Mouse (Mus musculus) lung, postnatal 0 days (tissue): ENCODE results near the gene Cysrt1. TPM values are rescaled to one million over a fixed set of nuclear protein-coding genes. Genes with fewer than 3 reads are reported as not detected.
A peak's percentile ranks its signal among the peaks of the same experiment; 100 is the strongest.

ENCODE experiments used
- ATAC-seq: fragments of 200-750 bp; cut with Nextera tagmentation; 2 replicates; pipeline ENCODE4 v1.8.0; 2017; ENCODE audit warnings: moderate library complexity
- DNase-seq: peaks from one replicate; pipeline ENCODE4 v3.0.0-alpha.2; 2016; ENCODE audit warnings: low spot score
- H3K27ac ChIP-seq: fragments of 300-500 bp; sonication (generic); 2 replicates; pipeline ENCODE4 v1.5.1; 2014; ENCODE audit warnings: antibody characterized with exemption, mild to moderate bottlenecking, low read length, mixed read lengths
- H3K27me3 ChIP-seq: fragments of 300-500 bp; sonication (generic); replicated peaks from 2 replicates; pipeline ENCODE4 v1.6.1; 2014; ENCODE audit warnings: low read length, mixed read lengths; ENCODE audit not compliant: insufficient read depth
- H3K36me3 ChIP-seq: fragments of 300-500 bp; sonication (generic); 2 replicates; pipeline ENCODE4 v1.6.1; 2014; ENCODE audit warnings: low read length, mixed read lengths; ENCODE audit not compliant: insufficient read depth
- H3K4me1 ChIP-seq: fragments of 300-500 bp; sonication (generic); 2 replicates; pipeline ENCODE4 v1.6.1; 2014; ENCODE audit warnings: antibody characterized with exemption, low read depth, low read length, mixed read lengths; ENCODE audit not compliant: insufficient read depth
- H3K4me2 ChIP-seq: fragments of 300-500 bp; sonication (generic); replicated peaks from 2 replicates; pipeline ENCODE4 v1.6.1; 2014; ENCODE audit warnings: low read depth, mild to moderate bottlenecking, low read length, moderate library complexity, mixed read lengths
- H3K4me3 ChIP-seq: fragments of 300-500 bp; sonication (generic); 2 replicates; pipeline ENCODE4 v1.5.1; 2014; ENCODE audit warnings: low read depth, low read length
- H3K9ac ChIP-seq: fragments of 300-500 bp; sonication (generic); replicated peaks from 2 replicates; pipeline ENCODE4 v1.6.1; 2014; ENCODE audit warnings: low read depth, mild to moderate bottlenecking
- H3K9me3 ChIP-seq: fragments of 300-500 bp; sonication (generic); 2 replicates; pipeline ENCODE4 v1.6.1; 2016; ENCODE audit warnings: low read length, mixed read lengths
- CTCF ChIP-seq: IDR thresholded peaks from 2 replicates; pipeline ENCODE4 v1.5.1; 2016; ENCODE audit warnings: antibody characterized with exemption, mild to moderate bottlenecking
- EP300 ChIP-seq: IDR thresholded peaks from 2 replicates; pipeline ENCODE4 v1.6.1; 2016; ENCODE audit warnings: antibody characterized with exemption, mild to moderate bottlenecking, control low read depth
- WGBS: fragments of 180-500 bp; shearing (Covaris S2); extraction: QIAGEN DNeasy Blood & Tissue Kit; methylation state at CpG from one replicate; pipeline ENCODE4 v1.1.7; 2014; 5-methylcytosine and 5-hydroxymethylcytosine counted together
- polyA plus RNA-seq: library from polyadenylated mRNA; unstranded; fragments of >200 nt; fragmentation: Nextera tagmentation; extraction: Ambion mirVana; gene quantifications from 2 replicates; pipeline ENCODE4 v1.2.1, GENCODE M21; 2015

Cysrt1 gene
- polyA plus RNA-seq, 1 experiment from 2014 or later = 0.85 TPM

DNA sequence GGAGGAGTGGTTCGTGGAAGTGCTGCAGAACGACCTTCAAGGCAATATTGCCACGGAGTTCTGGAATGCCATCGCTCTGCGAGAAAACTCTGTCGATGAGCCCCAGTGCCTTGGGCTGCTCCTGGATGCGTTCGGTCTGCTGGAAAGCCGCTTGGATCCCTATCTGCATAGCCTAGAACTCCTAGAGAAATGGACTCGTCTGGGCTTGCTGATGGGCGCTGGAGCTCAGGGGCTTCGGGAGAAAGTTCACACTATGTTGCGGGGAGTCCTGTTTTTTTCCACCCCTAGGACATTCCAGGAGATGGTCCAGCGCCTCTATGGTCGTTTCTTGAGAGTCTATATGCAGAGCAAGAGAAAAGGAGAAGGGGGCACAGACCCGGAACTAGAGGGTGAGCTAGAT, 30.8 kb upstream of the Cysrt1 start:
- H3K4me3 ChIP-seq = peak overlapping the region; percentile 56
- peaks cover 21% of the 10 kb centered on the region; the same call in 1 of the 2 replicates for H3K4me1 ChIP-seq
- peak overlapping the region; percentile 81 for H3K9ac ChIP-seq
- TF ChIP-seq EP300 (no peak), CTCF (no peak)
- WGBS = 31% methylated on average over 16 of the region's 16 CpGs
- no peak for ATAC-seq
- H3K9me3 ChIP-seq = no peaks in the 10 kb centered on the region
- no peaks in the 10 kb centered on the region for H3K27me3 ChIP-seq
- peak overlapping the region; percentile 33; the same call in 1 of the 2 replicates for H3K27ac ChIP-seq
- DNase-seq = no peak
- peak overlapping the region; percentile 88 for H3K4me2 ChIP-seq
- peaks cover 20% of the 10 kb centered on the region; the same call in 1 of the 2 replicates for H3K36me3 ChIP-seq

DNA sequence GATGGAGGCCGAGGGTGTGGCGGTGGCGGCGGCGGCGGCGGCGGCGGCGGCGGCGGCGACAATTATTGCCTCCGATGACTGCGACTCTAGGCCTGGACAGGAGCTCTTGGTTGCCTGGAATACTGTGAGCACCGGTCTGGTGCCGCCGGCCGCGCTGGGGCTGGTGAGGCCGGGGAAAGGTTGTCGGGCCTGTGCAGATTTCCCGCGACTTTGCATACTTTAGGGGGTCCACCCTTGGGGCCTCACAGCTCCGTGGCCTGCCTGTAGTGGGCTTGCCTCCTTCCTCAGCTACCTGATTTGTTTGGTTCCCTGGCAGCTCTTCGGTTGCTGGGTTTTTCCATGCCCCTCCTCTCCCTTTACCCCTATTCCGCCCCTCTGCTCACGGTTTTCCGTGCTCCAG, 30.3 kb upstream of the Cysrt1 start:
- peak overlapping the region; percentile 88 for H3K4me2 ChIP-seq
- no peaks in the 10 kb centered on the region for H3K27me3 ChIP-seq
- peak overlapping the region; percentile 81 for H3K9ac ChIP-seq
- peak; percentile 26 for ATAC-seq
- H3K4me1 ChIP-seq = peaks cover 21% of the 10 kb centered on the region; the same call in 1 of the 2 replicates
- TF ChIP-seq CTCF (no peak), EP300 (no peak)
- peaks cover 15% of the 10 kb centered on the region; the same call in 1 of the 2 replicates for H3K36me3 ChIP-seq
- H3K4me3 ChIP-seq = peak overlapping the region; percentile 56
- no peak for DNase-seq
- 1% methylated on average over 24 of the region's 29 CpGs for WGBS
- no peaks in the 10 kb centered on the region for H3K9me3 ChIP-seq
- peak overlapping the region; percentile 33; the same call in 1 of the 2 replicates for H3K27ac ChIP-seq

DNA sequence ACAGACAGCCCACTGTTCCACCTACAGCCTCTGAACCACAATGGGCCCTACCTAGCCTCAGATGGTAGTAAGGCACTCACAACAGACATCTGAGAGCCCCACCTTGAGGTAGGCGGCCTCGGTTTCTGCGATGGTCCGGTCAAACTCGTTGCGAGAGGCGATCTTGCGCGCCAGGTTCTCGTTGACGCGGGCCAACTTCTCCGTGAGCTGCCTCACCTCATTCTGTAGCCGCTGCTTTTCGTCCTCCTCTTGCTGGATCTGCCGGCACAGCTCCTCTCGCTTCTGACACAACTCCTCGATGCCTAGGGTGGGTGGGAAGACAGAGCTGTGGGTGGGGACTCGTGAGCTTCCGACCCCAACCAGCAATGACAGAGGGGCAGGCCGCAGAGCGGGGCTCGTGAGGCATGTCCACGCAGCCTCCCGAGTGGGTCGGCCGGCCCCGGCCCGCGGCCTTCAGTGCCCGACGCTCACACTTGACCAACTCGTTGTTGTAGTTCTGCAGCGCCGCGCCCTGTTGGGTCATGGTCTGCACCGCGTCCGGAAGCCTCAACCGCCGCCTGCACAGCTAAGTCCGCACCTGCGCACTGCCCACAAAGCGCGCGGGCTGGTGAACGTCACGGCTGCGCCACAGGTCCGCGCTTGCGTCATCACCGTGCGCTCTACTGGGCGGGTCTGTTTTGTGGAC, 29.7 kb upstream of the Cysrt1 start, which contains the start of the genes Ssna1 and Anapc2:
Gene Ssna1 (minus strand): TSS at position 612 of the 685 bp plus-strand sequence.
Gene Anapc2 (plus strand): TSS at position 652 of the 685 bp plus-strand sequence.
- Histone ChIP-seq H3K9me3 (no peaks in the 10 kb centered on the region), H3K4me3 (peak within 1 kb of the TSS; percentile 56), H3K27me3 (no peaks in the 10 kb centered on the region), H3K36me3 (peaks cover 14% of the 10 kb centered on the region; the same call in 1 of the 2 replicates), H3K9ac (peak within 1 kb of the TSS; percentile 81), H3K4me1 (peaks cover 21% of the 10 kb centered on the region; the same call in 1 of the 2 replicates), H3K4me2 (peak within 1 kb of the TSS; percentile 88), H3K27ac (peak within 1 kb of the TSS; percentile 93)
- TF ChIP-seq CTCF = peak; percentile 68
- no peak for TF ChIP-seq EP300
- DNase-seq (peak; percentile 98), ATAC-seq (peak; percentile 99)
- 0% methylated on average over 54 of the region's 55 CpGs for WGBS

DNA sequence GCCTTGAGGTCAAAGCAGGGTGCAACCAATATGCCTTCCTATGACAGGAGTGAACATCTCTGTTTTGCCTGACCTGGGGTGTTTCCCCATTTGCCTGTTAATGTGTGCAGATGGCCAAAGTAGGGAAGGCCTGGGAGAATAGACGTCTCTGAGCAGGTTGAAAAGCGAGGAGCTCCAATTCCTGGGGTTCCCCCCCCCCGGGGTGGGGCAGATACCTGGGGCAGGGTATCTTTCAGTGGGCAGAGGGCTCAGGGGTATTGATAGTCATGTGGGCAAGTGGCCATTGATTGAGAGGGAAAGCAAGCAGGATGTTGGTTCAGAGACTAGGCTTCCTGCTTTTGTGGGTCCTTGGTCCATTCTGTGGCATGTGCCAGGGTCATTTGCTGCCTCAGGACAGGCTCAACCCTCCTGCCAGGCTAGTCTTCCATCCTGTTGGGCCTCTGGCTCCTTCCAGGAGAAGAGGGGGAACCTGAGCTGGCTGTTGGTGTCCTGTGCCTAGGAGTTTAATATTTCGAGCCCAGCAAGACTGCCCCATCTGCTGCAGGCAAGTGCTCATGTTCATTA, 25.6 kb upstream of the Cysrt1 start:
- Histone ChIP-seq H3K9ac (no peak overlapping the region), H3K4me2 (no peak overlapping the region), H3K27me3 (no peaks in the 10 kb centered on the region), H3K4me3 (no peak overlapping the region), H3K27ac (no peak overlapping the region), H3K9me3 (no peaks in the 10 kb centered on the region), H3K4me1 (peaks cover 25% of the 10 kb centered on the region; the same call in 1 of the 2 replicates), H3K36me3 (no peaks in the 10 kb centered on the region)
- 75% methylated on average over 4 of the region's 4 CpGs for WGBS
- ATAC-seq (no peak), DNase-seq (no peak)
- TF ChIP-seq CTCF = no peak
- no peak for TF ChIP-seq EP300

DNA sequence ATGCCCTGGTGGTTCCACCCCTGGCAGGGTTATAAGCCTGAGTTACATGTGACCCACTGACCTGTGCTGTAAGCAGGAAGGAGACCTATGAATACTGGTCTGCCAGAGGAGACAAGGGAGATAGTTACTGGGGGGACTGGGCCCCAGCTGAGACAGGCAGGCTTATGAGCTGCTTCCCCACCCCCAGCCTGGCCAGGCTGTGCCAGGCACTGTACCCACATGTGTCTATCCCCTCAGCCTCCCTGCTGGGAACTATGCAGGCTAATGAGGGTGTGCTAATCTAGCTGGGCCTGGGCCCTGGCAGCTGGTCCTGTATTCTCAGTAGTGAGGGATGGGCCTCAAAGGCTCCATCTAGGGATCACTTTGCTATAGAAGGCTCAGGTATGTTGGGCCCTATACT, 25.0 kb upstream of the Cysrt1 start:
- no peak overlapping the region for H3K4me3 ChIP-seq

DNA sequence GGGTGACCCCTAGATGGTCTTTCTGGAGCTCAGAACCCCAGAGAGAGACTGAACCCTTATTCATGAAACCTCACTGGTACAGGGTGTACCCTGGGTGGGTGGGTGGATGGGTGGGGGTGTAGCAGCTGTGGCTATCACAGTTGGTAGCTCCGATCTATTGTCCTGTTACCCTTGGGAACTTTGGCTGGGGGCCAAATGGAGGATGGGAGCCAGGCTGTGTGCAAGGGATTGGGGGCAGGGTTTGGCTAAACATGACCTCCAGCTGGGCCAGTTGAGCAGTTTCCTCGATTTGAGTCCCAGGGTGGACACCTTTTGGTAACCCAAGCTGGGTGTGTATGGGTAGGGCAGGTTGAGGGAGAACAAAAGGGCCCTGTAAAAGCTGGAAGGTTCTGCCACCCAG, 24.5 kb upstream of the Cysrt1 start:
- Histone ChIP-seq H3K27ac (peak overlapping the region; percentile 43; the same call in 1 of the 2 replicates), H3K9me3 (no peaks in the 10 kb centered on the region), H3K9ac (0 out of 2 replicates have a peak overlapping the region, but pooled peaks have one; percentile 34), H3K4me2 (no peak overlapping the region), H3K4me3 (no peak overlapping the region), H3K36me3 (no peaks in the 10 kb centered on the region), H3K27me3 (no peaks in the 10 kb centered on the region), H3K4me1 (peaks cover 24% of the 10 kb centered on the region; the same call in 1 of the 2 replicates)
- DNase-seq (no peak), ATAC-seq (no peak)
- 12% methylated on average over 2 of the region's 2 CpGs for WGBS
- TF ChIP-seq CTCF = no peak
- TF ChIP-seq EP300 = no peak

More for the DNA sequence above, 25.0 kb upstream of the Cysrt1 start:
- no peak for ATAC-seq
- H3K9ac ChIP-seq = no peak overlapping the region
- no peak for TF ChIP-seq EP300
- no peak for TF ChIP-seq CTCF
- DNase-seq = no peak
- H3K4me2 ChIP-seq = no peak overlapping the region
- H3K4me1 ChIP-seq = peaks cover 24% of the 10 kb centered on the region; the same call in 1 of the 2 replicates
- H3K27ac ChIP-seq = no peak overlapping the region
- no peaks in the 10 kb centered on the region for H3K36me3 ChIP-seq
- H3K27me3 ChIP-seq = no peaks in the 10 kb centered on the region
- H3K9me3 ChIP-seq = no peaks in the 10 kb centered on the region
